Mouse (Mus musculus) C2C12 (cell line): ENCODE data around the gene Tmem135.

ENCODE experiments used
- CTCF ChIP-seq: IDR thresholded peaks from one replicate; pipeline ENCODE4 v1.5.1; 2011; ENCODE audit not compliant: control insufficient read depth, insufficient read depth, insufficient read length
- MAX ChIP-seq: IDR thresholded peaks from one replicate; pipeline ENCODE4 v1.6.1; 2011; ENCODE audit warnings: mild to moderate bottlenecking, control low read depth
- USF1 ChIP-seq: IDR thresholded peaks from one replicate; pipeline ENCODE4 v1.6.1; 2011; ENCODE audit warnings: low read depth, mild to moderate bottlenecking, control low read depth, moderate library complexity

GRCm38 (mm10) chr7:89396386-89396785 lies 7.6 kb downstream of the Tmem135 start:
- TF ChIP-seq CTCF (no peak), MAX (no peak), USF1 (no peak)
